Mouse (Mus musculus) heart, postnatal 25 days (tissue): ENCODE data around the gene Fam83d. TPM values are rescaled to one million over a fixed set of nuclear protein-coding genes. Genes with fewer than 3 reads are reported as not detected.
"Not testable (repeated sequence)": the region's sequence is repeated elsewhere in the genome, so short reads cannot be mapped to it uniquely, and the experiment has no call there.

Experiments used
- DNase-seq: peaks from one replicate; pipeline ENCODE4 v3.0.0; 2022; ENCODE audit warnings: low spot score
- intact Hi-C: fragments of 180-260 bp; cut with DNase I; formaldehyde crosslinking; loops from one replicate; pipeline ENCODE4 v1.15.1; 2025
- total RNA-seq, 2 experiments: library from RNA; stranded (reverse); gene quantifications; 2 replicates each; pipeline ENCODE4 v1.2.3; 2021

Fam83d gene
- 1 to 10 TPM in 1 of 2 experiments, under 1 TPM in 1; 0.75 to 1.1 TPM for total RNA-seq

- intact Hi-C loops: loop anchor here (2.0 to 5.0 kb wide), 3 partner anchors 27 to 84 kb away; partner anchors contain the start of gene Dhx35
- peak; percentile 90 for DNase-seq
Measured at GRCm38 (mm10) chr2:158767742-158768339, at the start of gene Fam83d. Gene Fam83d, plus strand, starts transcription at chr2:158768093.

GRCm38 (mm10) chr2:158718816-158719549, 48.9 kb upstream of the Fam83d start:
- intact Hi-C loops: no loop called here
- DNase-seq: no peak

GRCm38 (mm10) chr2:158720715-158721370, 47.0 kb upstream of the Fam83d start:
- DNase-seq: no peak
- intact Hi-C loops: no loop called here

- intact Hi-C loops: no loop called here
Measured at GRCm38 (mm10) chr2:158721481-158721880, 46.4 kb upstream of the Fam83d start.

GRCm38 (mm10) chr2:158722135-158722534, 45.8 kb upstream of the Fam83d start:
- DNase-seq: no peak

More at GRCm38 (mm10) chr2:158721481-158721880, 46.4 kb upstream of the Fam83d start:
- DNase-seq: no peak

GRCm38 (mm10) chr2:158722991-158723551, 44.8 kb upstream of the Fam83d start:
- DNase-seq: no peak
- intact Hi-C loops: no loop called here

More at GRCm38 (mm10) chr2:158722135-158722534, 45.8 kb upstream of the Fam83d start:
- intact Hi-C loops: no loop called here

- DNase-seq: no peak
- intact Hi-C loops: no loop called here
Measured at GRCm38 (mm10) chr2:158723806-158724205, 44.1 kb upstream of the Fam83d start.

GRCm38 (mm10) chr2:158726252-158726651, 41.6 kb upstream of the Fam83d start:
- no peak for DNase-seq
- intact Hi-C loops: no loop called here

- intact Hi-C loops: no loop called here
- DNase-seq: no peak
Measured at GRCm38 (mm10) chr2:158728061-158728815, 39.7 kb upstream of the Fam83d start.

- intact Hi-C loops: no loop called here
- DNase-seq: no peak
Measured at GRCm38 (mm10) chr2:158730896-158731295, 37.0 kb upstream of the Fam83d start.

GRCm38 (mm10) chr2:158732521-158732920, 35.4 kb upstream of the Fam83d start:
- intact Hi-C loops: no loop called here
- no peak for DNase-seq

- intact Hi-C loops: no loop called here
- no peak for DNase-seq
Measured at GRCm38 (mm10) chr2:158733136-158733535, 34.8 kb upstream of the Fam83d start.

- intact Hi-C loops: loop anchor here (2.0 kb wide), 1 partner anchor 61 kb away; no protein-coding TSS in a partner anchor
- DNase-seq: no peak
Measured at GRCm38 (mm10) chr2:158733914-158734313, 34.0 kb upstream of the Fam83d start.

- intact Hi-C loops: loop anchor here (2.0 kb wide), 1 partner anchor 62 kb away; no protein-coding TSS in a partner anchor
- peak; percentile 29 for DNase-seq
Measured at GRCm38 (mm10) chr2:158734500-158735152, 33.3 kb upstream of the Fam83d start.

- no peak for DNase-seq
- intact Hi-C loops: loop anchor here (2.0 kb wide), 1 partner anchor 63 kb away; no protein-coding TSS in a partner anchor
Measured at GRCm38 (mm10) chr2:158735340-158735739, 32.6 kb upstream of the Fam83d start.

GRCm38 (mm10) chr2:158736247-158736646, 31.6 kb upstream of the Fam83d start:
- intact Hi-C loops, DNase-seq: not testable (repeated sequence)

GRCm38 (mm10) chr2:158738591-158738990, 29.3 kb upstream of the Fam83d start:
- no peak for DNase-seq
- intact Hi-C loops: no loop called here

GRCm38 (mm10) chr2:158739113-158739512, 28.8 kb upstream of the Fam83d start:
- no peak for DNase-seq
- intact Hi-C loops: no loop called here

GRCm38 (mm10) chr2:158741011-158741501, 26.8 kb upstream of the Fam83d start:
- intact Hi-C loops: loop anchor here (5.0 kb wide), 1 partner anchor 34 kb away; no protein-coding TSS in a partner anchor
- DNase-seq: no peak
